In the genomic region with DNA sequence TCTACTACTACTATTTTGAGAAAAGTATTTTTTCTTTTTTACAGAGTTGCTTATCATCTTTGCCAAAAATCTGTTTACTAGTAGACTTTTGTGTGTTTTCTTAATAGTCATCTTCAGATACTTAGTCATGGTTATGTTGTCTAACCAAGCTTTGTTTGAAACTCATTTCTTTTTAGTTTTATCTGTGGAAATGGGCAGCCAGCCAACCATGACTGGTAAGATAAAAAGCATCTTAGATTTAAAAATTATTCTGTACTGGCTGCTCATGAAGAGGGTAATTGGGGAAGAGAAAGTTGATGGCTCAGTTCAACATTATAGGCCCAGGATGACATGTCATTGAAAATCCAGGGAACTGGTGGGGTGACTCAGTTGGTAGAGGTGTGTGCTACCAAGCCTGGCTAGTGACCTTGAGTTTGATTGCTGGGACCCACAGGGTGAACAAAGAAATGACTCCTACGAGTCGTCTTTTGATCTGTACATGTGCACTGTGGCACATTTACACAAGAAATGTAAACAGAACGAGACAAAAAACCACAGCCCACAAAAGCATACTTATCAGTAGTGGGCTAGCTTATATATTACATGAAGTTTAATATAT, we compare ENCODE assay signal across 11 mouse cellular contexts. TPM values are rescaled to one million over a fixed set of nuclear protein-coding genes. Genes with fewer than 3 reads are reported as not detected.
DNase-seq lines count a peak whose midpoint lies in the region; ATAC-seq and TF ChIP-seq lines count a peak whose summit lies in the region.
"Had no signal": no experiment of that assay in that cellular context is flagged by ENCODE, and none has a peak within 500 bp of the region (broad histone marks: within the 10 kb centered on the region; RNA-seq: fewer than 3 reads in every experiment).

No protein-coding gene starts in this region.

- no peaks in the 10 kb centered on the region for H3K36me3 ChIP-seq in spleen, adult 2 months (ENCODE audit: control insufficient read depth, insufficient read depth, low read length)
- H3K36me3 ChIP-seq in liver, embryonic 15.5 days (replicated peaks): no peaks in the 10 kb centered on the region
- H3K36me3 ChIP-seq: forebrain, embryonic 12.5 days; limb, embryonic 10.5 days had no signal

- TF ChIP-seq POLR2A in cerebellum, adult 2 months (IDR thresholded peaks at IDR 0.05; ENCODE audit: borderline replicate concordance, insufficient read depth, low read length): no peak
- TF ChIP-seq POLR2A in spleen, adult 2 months (IDR thresholded peaks at IDR 0.05; ENCODE audit: low read depth, low read length): no peak

- no peak overlapping the region for H3K4me3 ChIP-seq in cerebellum, adult 2 months (replicated peaks; ENCODE audit: insufficient read depth, low read depth, low read length)
- no peak overlapping the region for H3K4me3 ChIP-seq in spleen, adult 2 months (ENCODE audit: extremely low read depth, insufficient read depth, insufficient read length)
- H3K4me3 ChIP-seq in liver, embryonic 15.5 days (replicated peaks): no peak overlapping the region
- H3K4me3 ChIP-seq: forebrain, embryonic 12.5 days; limb, embryonic 10.5 days had no signal

- no peaks in the 10 kb centered on the region for H3K27me3 ChIP-seq in cerebellum, adult 2 months (ENCODE audit: control insufficient read depth, insufficient read depth, low read length)
- H3K27me3 ChIP-seq in spleen, adult 2 months (ENCODE audit: control insufficient read depth, insufficient read depth, low read length): no peaks in the 10 kb centered on the region
- H3K27me3 ChIP-seq in liver, embryonic 15.5 days: no peaks in the 10 kb centered on the region
- H3K27me3 ChIP-seq: forebrain, embryonic 12.5 days had no signal

- no peak overlapping the region for H3K9ac ChIP-seq in liver, embryonic 15.5 days
- H3K9ac ChIP-seq: forebrain, embryonic 12.5 days had no signal

- intact Hi-C loops in left cerebral cortex, postnatal 25 days (cut with DNase I): no loop called here

- peaks cover 12% of the 10 kb centered on the region; the same call in 1 of the 2 replicates for H3K4me1 ChIP-seq in cerebellum, adult 2 months (ENCODE audit: control insufficient read depth, insufficient read depth, low read length)
- H3K4me1 ChIP-seq in spleen, adult 2 months (ENCODE audit: control insufficient read depth, insufficient read depth, insufficient read length): peaks cover 6% of the 10 kb centered on the region; the same call in 1 of the 2 replicates
- H3K4me1 ChIP-seq in liver, embryonic 15.5 days (replicated peaks): peaks cover 38% of the 10 kb centered on the region

- H3K27ac ChIP-seq in cerebellum, adult 2 months (ENCODE audit: insufficient read depth, low read length): 0 out of 2 replicates have a peak overlapping the region, but pooled peaks have one; percentile 43
- H3K27ac ChIP-seq in spleen, adult 2 months (ENCODE audit: insufficient read depth, low read length): peak overlapping the region; percentile 54
- H3K27ac ChIP-seq in liver, embryonic 15.5 days (replicated peaks): peak overlapping the region; percentile 7; the same call in 1 of the 2 replicates
- H3K27ac ChIP-seq: forebrain, embryonic 12.5 days; kidney, postnatal 0 days; limb, embryonic 10.5 days had no signal

- 48% methylated on average over 3 of the region's 3 CpGs for WGBS in cerebellum, adult 2 months
- 10% methylated on average over 3 of the region's 3 CpGs for WGBS in spleen, adult 2 months
- 3% methylated on average over 3 of the region's 3 CpGs for WGBS in liver, embryonic 15.5 days (ENCODE audit: insufficient replicate concordance)

- no peak for DNase-seq in cerebellum, adult 2 months
- no peak for DNase-seq in cerebellum, adult 9-10 months
- DNase-seq in spleen, adult 2 months (ENCODE audit: low read depth in 1 of 2, low spot score in 2 of 2): no peak
- DNase-seq in spleen, adult 18-20 months: no peak
- no peak for DNase-seq in urinary bladder, postnatal 14 days (ENCODE audit: low spot score)
- no peak for DNase-seq in left cerebral cortex, adult 18-20 months (ENCODE audit: low spot score in 2 of 2)
- DNase-seq in left cerebral cortex, postnatal 25 days (ENCODE audit: low spot score in 2 of 2): no peak

- H3K9me3 ChIP-seq in liver, embryonic 15.5 days (replicated peaks): no peaks in the 10 kb centered on the region
- H3K9me3 ChIP-seq: forebrain, embryonic 12.5 days; limb, embryonic 10.5 days had no signal

- no peak for ATAC-seq in liver, embryonic 15.5 days (ENCODE audit: insufficient read depth)

- no peak for TF ChIP-seq CTCF in cerebellum, adult 2 months (IDR thresholded peaks at IDR 0.05; ENCODE audit: borderline replicate concordance, insufficient read depth, low read depth, low read length)
- no peak for TF ChIP-seq CTCF in spleen, adult 2 months (IDR thresholded peaks at IDR 0.05; ENCODE audit: extremely low read depth, insufficient read depth, insufficient read length, insufficient replicate concordance)

- H3K4me2 ChIP-seq in liver, embryonic 15.5 days: 0 out of 2 replicates have a peak overlapping the region, but pooled peaks have one; percentile 1
- H3K4me2 ChIP-seq: forebrain, embryonic 12.5 days had no signal

RNA-seq across cellular contexts. Expression of a gene that starts 6.0 kb away (rescaled TPM):
- polyA plus RNA-seq in cerebellum, adult 2 months (2012; rRNA removed): 37.5 and 39.1 TPM in 2 replicates
- 3.0 and 3.1 TPM in 2 replicates for polyA plus RNA-seq in spleen, adult 2 months (2012; rRNA removed)
- polyA plus RNA-seq in liver, embryonic 15.5 days (2015; fragmentation: Nextera tagmentation; extraction: Ambion mirVana): 5.6 and 6.3 TPM in 2 replicates
- total RNA-seq in left cerebral cortex, adult 18-20 months (2021): 100 to 1,000 TPM; 148 to 161 TPM
- total RNA-seq in left cerebral cortex, postnatal 25 days (2021): 100 to 1,000 TPM; 133 to 146 TPM
